Mouse (Mus musculus) myocyte (in vitro differentiated cells): ENCODE data around the gene Cs. TPM values are rescaled to one million over a fixed set of nuclear protein-coding genes. Genes with fewer than 3 reads are reported as not detected.
"Not testable (repeated sequence)": the region's sequence is repeated elsewhere in the genome, so short reads cannot be mapped to it uniquely, and the experiment has no call there.

Experiments
- H3K27me3 ChIP-seq: one replicate; pipeline ENCODE4 v1.6.1; 2011; ENCODE audit not compliant: control insufficient read depth, insufficient read depth, insufficient read length
- H3K36me3 ChIP-seq: one replicate; pipeline ENCODE4 v1.6.1; 2011; ENCODE audit not compliant: control insufficient read depth, insufficient read depth
- H3K4me2 ChIP-seq: one replicate; pipeline ENCODE4 v1.6.1; 2011; ENCODE audit warnings: low read depth, control low read depth
- H3K4me3 ChIP-seq: one replicate; pipeline ENCODE4 v1.5.1; 2011; ENCODE audit warnings: mild to moderate bottlenecking, control low read depth, moderate library complexity
- H3K79me2 ChIP-seq: one replicate; pipeline ENCODE4 v1.6.1; 2011; ENCODE audit not compliant: control insufficient read depth, insufficient read depth
- H3ac ChIP-seq: one replicate; pipeline ENCODE4 v1.6.1; 2011; ENCODE audit not compliant: control insufficient read depth, insufficient read length
- CEBPB ChIP-seq: IDR thresholded peaks from 2 replicates; pipeline ENCODE4 v1.6.1; 2011; ENCODE audit warnings: mild to moderate bottlenecking, moderate library complexity; ENCODE audit not compliant: poor library complexity, insufficient read depth, severe bottlenecking
- E2F4 ChIP-seq: IDR thresholded peaks from one replicate; pipeline ENCODE4 v1.6.1; 2011; ENCODE audit warnings: mild to moderate bottlenecking, control low read depth, moderate library complexity; ENCODE audit not compliant: insufficient read depth
- MAX ChIP-seq: IDR thresholded peaks from one replicate; pipeline ENCODE4 v1.6.1; 2011; ENCODE audit warnings: low read depth, mild to moderate bottlenecking, control low read depth
- MYOD1 ChIP-seq, 3 experiments: IDR thresholded peaks; one replicate each; pipeline ENCODE4 v1.6.1; 2011; ENCODE audit warnings: control low read depth in 2 of 3, low read depth in 2 of 3, mild to moderate bottlenecking in 2 of 3, moderate library complexity in 1 of 3; ENCODE audit not compliant: insufficient read length in 2 of 3, control insufficient read depth in 1 of 3
- MYOG ChIP-seq, 3 experiments: IDR thresholded peaks; one replicate each; pipeline ENCODE4 v1.6.1; 2011; ENCODE audit warnings: control low read depth in 2 of 3, low read depth in 2 of 3, mild to moderate bottlenecking in 2 of 3; ENCODE audit not compliant: insufficient read length in 2 of 3, control insufficient read depth in 1 of 3, insufficient read depth in 1 of 3
- POLR2A ChIP-seq: IDR thresholded peaks from one replicate; pipeline ENCODE4 v1.6.1; 2011; ENCODE audit warnings: low read depth, mild to moderate bottlenecking, control low read depth, moderate library complexity; ENCODE audit not compliant: insufficient read length
- POLR2AphosphoS2 ChIP-seq: IDR thresholded peaks from one replicate; pipeline ENCODE4 v1.6.1; 2011; ENCODE audit warnings: low read depth, control low read depth; ENCODE audit not compliant: insufficient read length
- REST ChIP-seq: IDR thresholded peaks from one replicate; pipeline ENCODE4 v1.6.1; 2011; ENCODE audit warnings: mild to moderate bottlenecking, control low read depth, moderate library complexity; ENCODE audit not compliant: insufficient read depth, insufficient read length
- SRF ChIP-seq: IDR thresholded peaks from one replicate; pipeline ENCODE4 v1.6.1; 2011; ENCODE audit warnings: low read depth; ENCODE audit not compliant: control insufficient read depth, insufficient read length
- TCF12 ChIP-seq: IDR thresholded peaks from one replicate; pipeline ENCODE4 v1.6.1; 2011; ENCODE audit warnings: mild to moderate bottlenecking, control low read depth; ENCODE audit not compliant: poor library complexity, insufficient read depth, severe bottlenecking
- TCF3 ChIP-seq: IDR thresholded peaks from one replicate; pipeline ENCODE4 v1.6.1; 2011; ENCODE audit warnings: low read depth, control low read depth; ENCODE audit not compliant: insufficient read length
- USF1 ChIP-seq: IDR thresholded peaks from one replicate; pipeline ENCODE4 v1.6.1; 2011; ENCODE audit warnings: low read depth, mild to moderate bottlenecking, control low read depth, moderate library complexity
- polyA plus RNA-seq: library from polyadenylated mRNA; unstranded; fragments of >200 nt; fragmentation: generic; extraction: Trizol; gene quantifications from one replicate; pipeline ENCODE4 v1.2.1, GENCODE M21; 2012; ENCODE audit warnings: missing spikeins

The Cs gene
- polyA plus RNA-seq = 253 TPM

DNA sequence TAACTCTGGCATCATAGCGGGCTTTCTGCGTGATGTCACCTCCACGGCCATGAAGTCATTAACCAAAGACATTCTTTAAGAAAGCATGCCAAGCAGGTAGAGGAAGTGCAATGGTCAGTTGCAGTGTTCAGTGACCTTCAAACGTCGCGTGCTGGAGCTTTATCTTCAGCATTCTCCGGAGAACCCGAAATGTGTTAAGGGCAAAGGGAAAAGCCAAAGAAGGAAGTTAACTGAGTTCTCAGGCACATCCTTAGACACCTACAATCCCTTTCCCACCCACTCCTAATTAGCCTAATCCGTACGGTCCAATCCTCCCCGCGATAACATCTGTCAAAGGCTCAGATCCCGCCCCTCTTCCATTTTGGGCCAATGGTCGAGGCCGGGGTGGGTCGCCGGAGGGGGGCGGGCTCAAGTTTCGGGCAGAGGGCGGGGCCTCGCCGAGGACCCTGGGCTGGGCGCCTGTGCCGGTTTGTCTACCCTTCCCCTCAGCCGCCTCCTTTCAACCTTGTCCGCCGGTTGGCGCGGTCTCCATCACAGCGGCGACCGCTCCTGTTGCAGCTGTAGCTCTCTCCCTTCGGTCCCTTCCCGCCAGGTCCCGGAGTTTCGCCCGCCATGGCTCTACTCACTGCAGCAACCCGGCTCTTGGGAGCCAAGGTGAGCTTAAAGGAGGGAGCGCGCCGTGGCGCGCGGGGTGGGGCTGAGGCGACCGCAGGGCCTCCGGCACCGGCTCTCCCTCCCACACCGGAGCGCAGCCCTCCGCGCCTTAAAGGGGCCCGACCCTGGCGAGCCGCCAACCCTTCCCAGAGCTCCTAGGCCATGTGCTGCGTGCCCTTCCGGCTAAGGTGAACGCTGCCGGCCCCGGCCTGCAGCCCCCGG is at the start of gene Cs:
Cs (plus strand) TSS at position 429 of the 876 bp plus-strand sequence.
- H3ac ChIP-seq = peak within 1 kb of the TSS; percentile 19
- no peak for TF ChIP-seq MYOD1 (IDR thresholded peaks at IDR 0.05; ENCODE audit: control insufficient read depth in 1 of 3, insufficient read length in 2 of 3, low read depth in 2 of 3)
- peak; percentile 87 for TF ChIP-seq POLR2A
- no peak for TF ChIP-seq MYOG (IDR thresholded peaks at IDR 0.05; ENCODE audit: control insufficient read depth in 1 of 3, insufficient read depth in 1 of 3, insufficient read length in 2 of 3, low read depth in 2 of 3)
- no peak for TF ChIP-seq CEBPB
- no peak for TF ChIP-seq USF1
- no peak for TF ChIP-seq E2F4
- peak; percentile 89 for TF ChIP-seq POLR2AphosphoS2
- no peak for TF ChIP-seq TCF12
- TF ChIP-seq SRF = peak; percentile 81
- TF ChIP-seq TCF3 = no peak
- TF ChIP-seq REST = no peak
- TF ChIP-seq MAX = peak; percentile 82
- no peaks in the 10 kb centered on the region for H3K27me3 ChIP-seq
- H3K36me3 ChIP-seq = no peaks in the 10 kb centered on the region
- peak within 1 kb of the TSS; percentile 80 for H3K4me3 ChIP-seq
- H3K4me2 ChIP-seq = peak within 1 kb of the TSS; percentile 93
- peaks cover 48% of the 10 kb centered on the region for H3K79me2 ChIP-seq

- not testable (repeated sequence) for H3K36me3 ChIP-seq, H3K4me3 ChIP-seq, H3K4me2 ChIP-seq, H3K79me2 ChIP-seq, H3K27me3 ChIP-seq, H3ac ChIP-seq
Observed at GRCm38 (mm10) chr10:128290594-128290993, 46.9 kb upstream of the Cs start.

DNA sequence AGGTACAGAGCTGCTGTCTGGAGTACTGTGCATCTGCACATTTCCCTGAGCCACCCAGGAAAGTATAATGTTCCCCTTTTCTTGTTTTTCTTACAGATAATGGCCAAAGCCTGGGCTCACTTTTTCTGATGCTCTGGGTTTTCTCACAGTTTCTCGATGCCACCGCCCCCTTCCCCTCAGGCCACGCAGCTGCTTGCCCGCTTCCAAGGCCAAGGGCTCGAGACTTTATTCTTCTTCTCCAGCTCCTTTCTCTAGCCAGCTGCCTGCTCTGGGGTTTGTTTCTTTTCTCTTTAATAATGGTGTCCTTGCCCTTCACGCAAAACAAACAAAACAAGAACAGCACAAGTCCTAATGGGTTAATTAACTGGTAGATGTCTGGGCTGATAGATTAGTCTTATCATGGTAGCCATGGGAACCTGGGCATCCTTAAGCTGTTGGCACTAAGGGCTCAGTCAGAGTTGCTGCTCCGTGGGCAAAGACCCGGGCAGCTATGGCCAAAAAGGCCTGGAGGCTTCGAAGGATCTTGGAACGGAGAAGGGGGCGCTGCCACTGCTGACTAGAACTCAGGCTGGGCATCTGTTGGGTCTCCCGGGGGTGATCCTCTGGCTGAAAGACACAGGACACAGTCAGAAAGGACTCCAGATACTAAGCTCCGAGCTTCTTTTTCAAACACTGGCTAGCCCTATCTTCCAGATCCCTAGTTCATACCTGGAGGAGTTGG is 41.0 kb upstream of the Cs start:
- Histone ChIP-seq H3ac (no peak overlapping the region), H3K4me2 (no peak overlapping the region), H3K27me3 (no peaks in the 10 kb centered on the region), H3K36me3 (no peaks in the 10 kb centered on the region), H3K4me3 (no peak overlapping the region), H3K79me2 (no peaks in the 10 kb centered on the region)
- no peak for TF ChIP-seq TCF12
- no peak for TF ChIP-seq MYOG (IDR thresholded peaks at IDR 0.05; ENCODE audit: control insufficient read depth in 1 of 3, insufficient read depth in 1 of 3, insufficient read length in 2 of 3, low read depth in 2 of 3)
- no peak for TF ChIP-seq MAX
- TF ChIP-seq TCF3 = no peak
- TF ChIP-seq REST = no peak
- TF ChIP-seq MYOD1 (IDR thresholded peaks at IDR 0.05; ENCODE audit: control insufficient read depth in 1 of 3, insufficient read length in 2 of 3, low read depth in 2 of 3) = no peak
- TF ChIP-seq USF1 = no peak
- no peak for TF ChIP-seq E2F4
- no peak for TF ChIP-seq POLR2A
- TF ChIP-seq POLR2AphosphoS2 = no peak
- TF ChIP-seq CEBPB = no peak
- no peak for TF ChIP-seq SRF

DNA sequence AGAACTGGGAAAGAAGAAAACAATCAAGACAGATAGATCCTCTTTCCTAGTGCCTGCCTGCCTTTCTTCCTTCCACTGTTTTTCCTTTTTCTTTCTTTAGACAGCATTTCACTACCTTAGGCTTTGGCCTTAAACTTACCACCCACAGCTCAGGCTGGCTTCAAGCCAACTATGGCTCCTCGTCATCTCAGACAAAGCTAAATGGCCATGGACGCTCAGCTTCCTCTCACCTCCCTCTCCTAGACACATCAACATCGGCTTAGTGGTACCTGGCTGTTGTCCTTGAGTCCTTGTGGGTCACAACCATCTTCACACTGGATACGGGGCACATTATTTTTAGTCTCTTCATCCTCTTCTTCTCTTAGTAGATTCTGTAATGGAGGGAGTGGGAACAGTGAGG is 40.3 kb upstream of the Cs start:
- Histone ChIP-seq H3K36me3 (no peaks in the 10 kb centered on the region), H3K4me2 (no peak overlapping the region), H3K4me3 (no peak overlapping the region), H3K79me2 (no peaks in the 10 kb centered on the region), H3ac (no peak overlapping the region), H3K27me3 (no peaks in the 10 kb centered on the region)
- TF ChIP-seq E2F4 = no peak
- no peak for TF ChIP-seq MYOG (IDR thresholded peaks at IDR 0.05; ENCODE audit: control insufficient read depth in 1 of 3, insufficient read depth in 1 of 3, insufficient read length in 2 of 3, low read depth in 2 of 3)
- no peak for TF ChIP-seq USF1

DNA sequence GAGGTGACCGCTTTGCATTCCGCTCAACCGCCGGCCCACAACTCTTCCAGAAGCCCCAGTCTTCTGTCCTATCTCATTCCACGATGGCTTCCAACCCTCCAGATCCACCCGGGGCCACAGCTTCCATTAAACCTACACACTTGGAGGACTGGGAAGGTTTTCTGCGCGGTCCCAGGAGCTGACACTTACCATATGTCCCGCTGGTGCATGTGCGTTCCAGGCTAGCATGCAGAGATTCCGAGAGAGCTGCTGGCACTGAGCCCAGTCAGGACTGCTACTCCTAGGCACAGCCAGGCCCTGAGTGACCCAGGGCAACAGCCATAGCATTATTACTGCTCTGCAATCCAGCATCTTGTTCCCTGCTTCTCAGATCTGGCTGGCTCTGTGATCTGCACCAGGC is 39.9 kb upstream of the Cs start:
- Histone ChIP-seq H3K36me3 (no peaks in the 10 kb centered on the region), H3K27me3 (no peaks in the 10 kb centered on the region), H3K4me2 (no peak overlapping the region), H3K4me3 (no peak overlapping the region), H3K79me2 (peaks cover 4% of the 10 kb centered on the region), H3ac (no peak overlapping the region)
- TF ChIP-seq POLR2AphosphoS2 (no peak), TCF3 (no peak), POLR2A (no peak), MYOD1 (IDR thresholded peaks at IDR 0.05; ENCODE audit: control insufficient read depth in 1 of 3, insufficient read length in 2 of 3, low read depth in 2 of 3) (no peak), MAX (no peak), SRF (no peak), TCF12 (no peak), REST (no peak), USF1 (no peak), E2F4 (no peak), MYOG (IDR thresholded peaks at IDR 0.05; ENCODE audit: control insufficient read depth in 1 of 3, insufficient read depth in 1 of 3, insufficient read length in 2 of 3, low read depth in 2 of 3) (no peak)
